Mouse (Mus musculus) ovary, adult 18-20 months (tissue): ENCODE results near the gene Gm10718.
"Not testable (repeated sequence)": the region's sequence is repeated elsewhere in the genome, so short reads cannot be mapped to it uniquely, and the experiment has no call there.

Source experiments
- DNase-seq: peaks from one replicate; pipeline ENCODE4 v3.0.0; 2022; ENCODE audit warnings: low spot score, mixed read lengths

Gene Gm10718

GRCm38 (mm10) chr9:3025653-3026052 lies 2.3 kb downstream of the Gm10718 start:
- DNase-seq, result peak; percentile 84

GRCm38 (mm10) chr9:3026136-3026535 lies 2.8 kb downstream of the Gm10718 start:
- not testable (repeated sequence) for DNase-seq

- DNase-seq, result not testable (repeated sequence)
These were observed 3.4 kb downstream of the Gm10718 start for GRCm38 (mm10) chr9:3026741-3027140.

DNA sequence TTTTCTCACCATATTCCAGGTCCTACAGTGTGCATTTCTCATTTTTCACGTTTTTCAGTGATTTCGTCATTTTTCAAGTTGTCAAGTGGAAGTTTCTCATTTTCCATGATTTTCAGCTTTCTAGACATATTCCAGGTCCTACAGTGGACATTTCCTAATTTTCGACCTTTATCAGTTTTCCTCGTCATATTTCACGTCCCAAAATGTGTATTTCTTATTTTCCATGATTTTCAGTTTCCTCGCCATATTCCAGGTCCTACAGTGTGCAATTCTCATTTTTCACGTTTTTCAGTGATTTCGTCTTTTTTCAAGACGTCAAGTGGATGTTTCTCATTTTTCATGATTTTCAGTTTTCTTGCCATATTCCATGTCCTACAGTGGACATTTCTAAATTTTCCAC lies 3.9 kb downstream of the Gm10718 start:
- not testable (repeated sequence) for DNase-seq

GRCm38 (mm10) chr9:3029276-3030000 lies 6.1 kb downstream of the Gm10718 start:
- DNase-seq, result peak; percentile 30

GRCm38 (mm10) chr9:3030677-3031318 lies 7.5 kb downstream of the Gm10718 start:
- DNase-seq, result not testable (repeated sequence)

DNA sequence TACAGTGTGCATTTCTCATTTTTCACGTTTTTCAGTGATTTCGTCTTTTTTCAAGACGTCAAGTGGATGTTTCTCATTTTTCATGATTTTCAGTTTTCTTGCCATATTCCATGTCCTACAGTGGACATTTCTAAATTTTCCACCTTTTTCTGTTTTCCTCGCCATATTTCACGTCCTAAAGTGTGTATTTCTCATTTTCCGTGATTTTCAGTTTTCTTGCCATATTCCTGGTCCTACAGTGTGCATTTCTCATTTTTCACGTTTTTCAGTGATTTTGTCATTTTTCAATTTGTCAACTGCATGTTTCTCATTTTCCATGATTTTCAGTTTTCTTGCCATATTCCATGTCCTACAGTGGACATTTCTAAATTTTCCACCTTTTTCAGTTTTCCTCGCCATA lies 11.0 kb downstream of the Gm10718 start, which contains the start of gene Gm17535:
Gm17535 (plus strand) TSS at position 301 of the 400 bp plus-strand sequence.
- not testable (repeated sequence) for DNase-seq

DNA sequence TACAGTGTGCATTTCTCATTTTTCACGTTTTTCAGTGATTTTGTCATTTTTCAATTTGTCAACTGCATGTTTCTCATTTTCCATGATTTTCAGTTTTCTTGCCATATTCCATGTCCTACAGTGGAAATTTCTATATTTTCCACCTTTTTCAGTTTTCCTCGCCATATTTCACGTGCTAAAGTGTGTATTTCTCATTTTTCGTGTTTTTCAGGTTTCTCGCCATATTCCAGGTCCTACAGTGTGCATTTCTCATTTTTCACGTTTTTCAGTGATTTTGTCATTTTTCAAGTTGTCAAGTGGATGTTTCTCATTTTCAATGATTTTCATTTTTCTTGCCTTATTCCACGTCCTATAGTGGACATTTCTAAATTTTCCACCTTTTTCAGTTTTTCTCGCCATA lies 13.2 kb downstream of the Gm10718 start, which contains the start of gene Gm10715:
Gm10715 (plus strand) TSS at position 301 of the 400 bp plus-strand sequence.
- not testable (repeated sequence) for DNase-seq

DNA sequence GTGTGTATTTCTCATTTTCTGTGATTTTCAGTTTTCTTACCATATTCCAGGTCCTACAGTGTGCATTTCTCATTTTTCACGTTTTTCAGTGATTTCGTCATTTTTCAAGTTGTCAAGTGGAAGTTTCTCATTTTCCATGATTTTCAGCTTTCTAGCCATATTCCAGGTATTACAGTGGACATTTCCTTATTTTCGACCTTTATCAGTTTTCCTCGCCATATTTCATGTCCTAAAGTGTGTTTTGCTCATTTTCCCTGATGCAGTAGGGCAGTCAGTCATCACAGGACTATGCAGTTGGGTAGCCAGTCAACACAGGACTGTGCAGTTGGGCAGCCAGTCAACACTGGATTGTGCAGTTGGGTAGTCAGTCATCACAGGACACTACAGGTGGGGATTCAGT lies 14.8 kb downstream of the Gm10718 start:
- not testable (repeated sequence) for DNase-seq
